Mouse (Mus musculus) cerebellum, adult 2 months (tissue): ENCODE results near the gene Cds1.

Experiments used
- CTCF ChIP-seq: fragments of 200-500 bp; IDR thresholded peaks from 2 replicates; pipeline ENCODE4 v1.5.1; 2011; ENCODE audit warnings: low read depth, mild to moderate bottlenecking, control low read depth, low read length, moderate library complexity, borderline replicate concordance; ENCODE audit not compliant: insufficient read depth
- POLR2A ChIP-seq: fragments of 200-500 bp; IDR thresholded peaks from 2 replicates; pipeline ENCODE4 v1.6.1; 2011; ENCODE audit warnings: low read length, control low read depth, borderline replicate concordance; ENCODE audit not compliant: insufficient read depth

- TF ChIP-seq POLR2A (no peak), CTCF (no peak)
Observed at GRCm38 (mm10) chr5:101825111-101825911, 60.4 kb downstream of the Cds1 start.
